Mouse (Mus musculus) C2C12 (cell line): ENCODE results near the gene Wdr17. TPM values are rescaled to one million over a fixed set of nuclear protein-coding genes. Genes with fewer than 3 reads are reported as not detected.

Experiments used
- H3K27me3 ChIP-seq: one replicate; pipeline ENCODE4 v1.6.1; 2011; ENCODE audit not compliant: control insufficient read depth, insufficient read depth, insufficient read length
- H3K36me3 ChIP-seq: one replicate; pipeline ENCODE4 v1.6.1; 2011; ENCODE audit not compliant: control insufficient read depth, insufficient read depth
- H3K4me3 ChIP-seq: one replicate; pipeline ENCODE4 v1.5.1; 2011; ENCODE audit warnings: mild to moderate bottlenecking, control low read depth; ENCODE audit not compliant: poor library complexity, insufficient read depth, severe bottlenecking
- H3K79me2 ChIP-seq: one replicate; pipeline ENCODE4 v1.6.1; 2011; ENCODE audit not compliant: control insufficient read depth, insufficient read depth
- H3K79me3 ChIP-seq: one replicate; pipeline ENCODE4 v1.6.1; 2011; ENCODE audit warnings: low read depth, control low read depth
- H3ac ChIP-seq: one replicate; pipeline ENCODE3; 2011; ENCODE audit warnings: low read depth; ENCODE audit not compliant: control insufficient read depth, insufficient read length
- CEBPB ChIP-seq: IDR thresholded peaks from one replicate; pipeline ENCODE4 v1.6.1; 2011; ENCODE audit warnings: low read depth, mild to moderate bottlenecking, control low read depth, moderate library complexity
- CTCF ChIP-seq: IDR thresholded peaks from one replicate; pipeline ENCODE4 v1.5.1; 2011; ENCODE audit not compliant: control insufficient read depth, insufficient read depth, insufficient read length
- FOSL1 ChIP-seq: IDR thresholded peaks from one replicate; pipeline ENCODE4 v1.8.0; 2011; ENCODE audit warnings: mild to moderate bottlenecking, low read length; ENCODE audit not compliant: poor library complexity, insufficient read depth, severe bottlenecking
- MAX ChIP-seq: IDR thresholded peaks from one replicate; pipeline ENCODE4 v1.6.1; 2011; ENCODE audit warnings: mild to moderate bottlenecking, control low read depth
- MYOD1 ChIP-seq: IDR thresholded peaks from one replicate; pipeline ENCODE4 v1.6.1; 2011; ENCODE audit warnings: low read depth; ENCODE audit not compliant: control insufficient read depth, insufficient read length
- MYOG ChIP-seq: IDR thresholded peaks from one replicate; pipeline ENCODE4 v1.6.1; 2011; ENCODE audit not compliant: control insufficient read depth, insufficient read length; ENCODE audit errors: extremely low read depth
- USF1 ChIP-seq: IDR thresholded peaks from one replicate; pipeline ENCODE4 v1.6.1; 2011; ENCODE audit warnings: low read depth, mild to moderate bottlenecking, control low read depth, moderate library complexity
- polyA plus RNA-seq: library from polyadenylated mRNA; unstranded; fragments of >200 nt; fragmentation: generic; extraction: Trizol; gene quantifications from one replicate; pipeline ENCODE4 v1.2.1, GENCODE M21; 2012; ENCODE audit warnings: missing spikeins

Wdr17 gene
- polyA plus RNA-seq, 1 experiment = not detected

DNA sequence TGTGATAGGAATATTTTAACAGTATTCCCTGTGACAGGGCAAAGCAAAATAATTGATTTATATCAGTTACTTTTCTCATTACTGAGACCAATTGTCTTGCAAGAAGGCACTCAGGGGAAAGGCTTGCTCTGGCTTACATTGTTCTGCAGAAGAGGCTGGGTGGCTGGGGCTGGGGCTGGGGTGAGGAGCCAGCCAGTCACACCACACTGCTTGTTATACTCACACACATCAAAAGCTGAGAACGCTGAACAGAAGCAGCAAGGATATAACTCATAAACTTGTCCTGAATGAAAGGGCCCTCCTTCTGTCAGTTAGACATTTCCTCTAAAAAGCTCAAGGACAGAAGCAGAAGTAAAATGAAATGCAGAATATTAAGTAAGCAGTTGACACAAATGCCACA is 304.1 kb downstream of the Wdr17 start:
- peaks cover 8% of the 10 kb centered on the region for H3K79me3 ChIP-seq
- peaks cover 67% of the 10 kb centered on the region for H3K36me3 ChIP-seq
- H3K4me3 ChIP-seq = no peak overlapping the region
- peaks cover 24% of the 10 kb centered on the region for H3K79me2 ChIP-seq
- no peak overlapping the region for H3ac ChIP-seq
- no peak for TF ChIP-seq MYOG
- TF ChIP-seq FOSL1 = no peak
- TF ChIP-seq CTCF = no peak
- no peak for TF ChIP-seq MYOD1
- TF ChIP-seq USF1 = no peak
- TF ChIP-seq CEBPB = no peak
- no peak for TF ChIP-seq MAX
- no peaks in the 10 kb centered on the region for H3K27me3 ChIP-seq

DNA sequence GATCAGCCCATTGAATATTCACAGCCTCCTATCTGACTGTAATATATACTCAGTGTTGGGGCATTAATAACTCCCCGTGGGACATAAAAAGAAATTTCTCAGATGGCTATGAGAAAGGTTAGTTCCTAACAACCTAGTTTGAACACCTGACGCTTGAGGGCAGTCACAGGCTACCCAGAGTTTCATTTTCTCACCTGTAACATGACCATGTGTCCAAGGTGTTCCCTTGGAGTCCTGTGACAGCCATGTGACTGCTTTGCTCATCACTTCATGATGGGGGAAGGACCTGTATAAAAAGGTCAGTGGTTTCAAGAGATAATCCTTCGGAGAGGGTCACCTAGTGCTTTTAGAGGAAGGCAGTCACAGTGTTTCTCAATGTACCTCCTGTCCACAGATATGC is 305.5 kb downstream of the Wdr17 start:
- peaks cover 38% of the 10 kb centered on the region for H3K79me2 ChIP-seq
- TF ChIP-seq USF1 = no peak
- TF ChIP-seq MYOD1 = no peak
- TF ChIP-seq CTCF = no peak
- TF ChIP-seq FOSL1 = no peak
- no peak for TF ChIP-seq CEBPB
- TF ChIP-seq MYOG = no peak
- TF ChIP-seq MAX = no peak
- no peak overlapping the region for H3K4me3 ChIP-seq
- peaks cover 11% of the 10 kb centered on the region for H3K79me3 ChIP-seq
- no peak overlapping the region for H3ac ChIP-seq
- H3K27me3 ChIP-seq = no peaks in the 10 kb centered on the region
- peaks cover 53% of the 10 kb centered on the region for H3K36me3 ChIP-seq

Other genes starting within 250 kb of the Wdr17 start
- gene Gpm6a, start 67.7 kb upstream of the Wdr17 start, polyA plus RNA-seq = not detected